Mouse (Mus musculus): Measurements from ENCODE around the gene Pygm.

Gene Pygm

GRCm38 (mm10) chr19:6352107-6352505 is 32.1 kb upstream of the Pygm start:
- no peak for DNase-seq (ENCODE audit: low read depth, low spot score)

- DNase-seq (ENCODE audit: low read depth, low spot score) = no peak
These were observed 30.2 kb upstream of the Pygm start for GRCm38 (mm10) chr19:6354030-6354429.

GRCm38 (mm10) chr19:6361291-6361690 is 22.9 kb upstream of the Pygm start:
- no peak for DNase-seq (ENCODE audit: low read depth, low spot score)

- no peak for DNase-seq (ENCODE audit: low read depth, low spot score)
These were observed 21.1 kb upstream of the Pygm start for GRCm38 (mm10) chr19:6363091-6363410.

- DNase-seq (ENCODE audit: low read depth, low spot score) = peak; percentile 100
These were observed 20.6 kb upstream of the Pygm start, which contains the start of gene Sf1 for GRCm38 (mm10) chr19:6363411-6364240. Gene Sf1 (plus strand): TSS chr19:6363690.

- DNase-seq (ENCODE audit: low read depth, low spot score) = peak; percentile 93
These were observed 19.9 kb upstream of the Pygm start for GRCm38 (mm10) chr19:6364317-6364725.

GRCm38 (mm10) chr19:6364842-6365241 is 19.4 kb upstream of the Pygm start:
- DNase-seq (ENCODE audit: low read depth, low spot score) = no peak

GRCm38 (mm10) chr19:6370175-6370574 is 14.0 kb upstream of the Pygm start:
- no peak for DNase-seq (ENCODE audit: low read depth, low spot score)

- DNase-seq (ENCODE audit: low read depth, low spot score) = no peak
These were observed 11.8 kb upstream of the Pygm start for GRCm38 (mm10) chr19:6372433-6372832.

GRCm38 (mm10) chr19:6373539-6374400 is 10.4 kb upstream of the Pygm start:
- peak; percentile 80 for DNase-seq (ENCODE audit: low read depth, low spot score)

- DNase-seq (ENCODE audit: low read depth, low spot score) = no peak
These were observed 9.6 kb upstream of the Pygm start for GRCm38 (mm10) chr19:6374571-6374970.

- no peak for DNase-seq (ENCODE audit: low read depth, low spot score)
These were observed 8.6 kb upstream of the Pygm start for GRCm38 (mm10) chr19:6375423-6376254.

- DNase-seq (ENCODE audit: low read depth, low spot score) = peak; percentile 55
These were observed 8.0 kb upstream of the Pygm start for GRCm38 (mm10) chr19:6376255-6376564.

- no peak for DNase-seq (ENCODE audit: low read depth, low spot score)
These were observed 7.6 kb upstream of the Pygm start for GRCm38 (mm10) chr19:6376643-6377042.

- no peak for DNase-seq (ENCODE audit: low read depth, low spot score)
These were observed 6.7 kb upstream of the Pygm start for GRCm38 (mm10) chr19:6377327-6378040.

- no peak for DNase-seq (ENCODE audit: low read depth, low spot score)
These were observed 3.6 kb upstream of the Pygm start for GRCm38 (mm10) chr19:6380411-6381166.

GRCm38 (mm10) chr19:6381238-6381637 is 3.0 kb upstream of the Pygm start:
- DNase-seq (ENCODE audit: low read depth, low spot score) = no peak

GRCm38 (mm10) chr19:6382323-6382924 is 1.8 kb upstream of the Pygm start:
- DNase-seq (ENCODE audit: low read depth, low spot score) = no peak

GRCm38 (mm10) chr19:6383470-6383869 is 729 bp upstream of the Pygm start:
- no peak for DNase-seq (ENCODE audit: low read depth, low spot score)

- DNase-seq (ENCODE audit: low read depth, low spot score) = no peak
These were observed 755 bp downstream of the Pygm start for GRCm38 (mm10) chr19:6384954-6385353.
